Mouse (Mus musculus): Measurements from ENCODE around the gene Adam19. TPM values are rescaled to one million over a fixed set of nuclear protein-coding genes. Genes with fewer than 3 reads are reported as not detected.

Gene Adam19
- polyA plus RNA-seq, 1 experiment from 2014 or later, result 10.1 TPM

DNA sequence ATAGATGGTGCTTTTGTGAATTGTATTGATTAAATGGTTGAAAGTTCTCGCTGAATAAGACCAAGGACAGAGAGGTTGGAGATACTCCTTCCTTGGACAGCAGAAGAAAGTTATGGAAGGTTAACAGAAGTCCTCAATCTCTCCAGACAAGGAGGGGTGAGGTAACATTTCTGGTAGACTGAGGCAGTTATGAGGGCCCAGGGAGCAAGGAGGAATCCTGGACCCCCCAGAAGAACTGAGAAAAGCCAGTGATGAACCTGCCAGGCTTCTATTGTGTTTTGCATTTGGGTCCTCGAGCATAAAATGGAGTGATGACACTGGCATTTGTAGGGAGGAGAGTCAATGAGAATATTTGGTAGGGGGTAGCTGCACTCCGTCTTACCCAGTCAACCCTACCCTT, 129.2 kb downstream of the Adam19 start:
- Histone ChIP-seq H3K27me3 (ENCODE audit: control insufficient read depth, insufficient read depth, low read depth, low read length) (no peaks in the 10 kb centered on the region), H3K36me3 (ENCODE audit: control insufficient read depth, insufficient read depth, low read length) (no peaks in the 10 kb centered on the region), H3K4me3 (ENCODE audit: low read depth, low read length) (no peak overlapping the region), H3K9me3 (replicated peaks; ENCODE audit: control insufficient read depth, low read length, poor library complexity, severe bottlenecking) (no peaks in the 10 kb centered on the region), H3K4me2 (ENCODE audit: low read length) (no peak overlapping the region), H3K4me1 (ENCODE audit: control insufficient read depth, insufficient read depth, low read length) (no peaks in the 10 kb centered on the region), H3K9ac (ENCODE audit: low read depth, low read length) (no peak overlapping the region), H3K27ac (ENCODE audit: low read length) (no peak overlapping the region)
- ATAC-seq, result no peak
- 80% methylated on average over 3 of the region's 3 CpGs for WGBS

DNA sequence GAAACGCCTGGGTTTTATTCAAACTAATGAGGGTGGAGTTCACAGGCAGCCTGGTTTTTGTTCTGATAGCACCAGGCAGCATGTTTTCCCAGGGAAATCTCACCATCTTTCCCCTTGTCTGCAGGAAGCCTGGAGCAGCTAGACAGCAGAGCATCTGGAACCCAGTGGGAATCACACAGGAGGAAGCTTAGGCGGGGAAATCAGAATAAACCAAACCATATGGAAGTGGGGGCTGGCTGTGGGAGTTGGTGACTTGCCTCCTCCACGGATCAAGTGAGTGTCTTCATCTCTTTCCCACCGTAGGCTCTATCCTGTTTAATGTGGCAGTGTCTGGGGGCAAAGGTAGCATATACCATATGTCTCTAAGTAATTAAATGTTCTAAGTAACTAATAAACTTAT, 129.7 kb downstream of the Adam19 start:
- Histone ChIP-seq H3K27me3 (ENCODE audit: control insufficient read depth, insufficient read depth, low read depth, low read length) (no peaks in the 10 kb centered on the region), H3K9ac (ENCODE audit: low read depth, low read length) (no peak overlapping the region), H3K4me3 (ENCODE audit: low read depth, low read length) (no peak overlapping the region), H3K4me1 (ENCODE audit: control insufficient read depth, insufficient read depth, low read length) (no peaks in the 10 kb centered on the region), H3K36me3 (ENCODE audit: control insufficient read depth, insufficient read depth, low read length) (no peaks in the 10 kb centered on the region), H3K4me2 (ENCODE audit: low read length) (no peak overlapping the region), H3K9me3 (replicated peaks; ENCODE audit: control insufficient read depth, low read length, poor library complexity, severe bottlenecking) (no peaks in the 10 kb centered on the region), H3K27ac (ENCODE audit: low read length) (no peak overlapping the region)
- 40% methylated on average over 4 of the region's 4 CpGs for WGBS
- ATAC-seq, result no peak

DNA sequence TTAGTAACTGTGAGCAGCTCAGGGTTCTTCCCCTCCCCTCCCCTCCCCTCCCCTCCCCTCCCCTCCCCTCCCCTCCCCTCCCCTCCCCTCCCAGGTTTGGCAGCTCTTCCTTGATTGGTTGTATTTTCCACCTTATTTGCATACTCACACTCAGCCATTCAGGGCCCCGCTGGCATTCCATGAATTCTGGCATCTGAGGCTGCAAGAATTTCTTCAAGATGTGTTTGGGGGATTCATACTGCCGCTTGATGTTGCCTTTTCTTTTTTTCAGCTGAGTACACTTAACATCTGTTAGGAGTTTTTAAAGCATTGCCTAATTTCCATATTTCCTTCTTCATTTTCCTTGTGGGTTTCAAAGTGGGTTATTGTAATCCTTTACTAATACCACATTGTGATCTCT, 132.5 kb downstream of the Adam19 start:
- Histone ChIP-seq H3K4me2 (ENCODE audit: low read length) (no peak overlapping the region), H3K36me3 (ENCODE audit: control insufficient read depth, insufficient read depth, low read length) (peaks cover 5% of the 10 kb centered on the region; the same call in 1 of the 2 replicates), H3K9me3 (replicated peaks; ENCODE audit: control insufficient read depth, low read length, poor library complexity, severe bottlenecking) (no peaks in the 10 kb centered on the region), H3K27ac (ENCODE audit: low read length) (no peak overlapping the region), H3K27me3 (ENCODE audit: control insufficient read depth, insufficient read depth, low read depth, low read length) (no peaks in the 10 kb centered on the region), H3K4me1 (ENCODE audit: control insufficient read depth, insufficient read depth, low read length) (no peaks in the 10 kb centered on the region), H3K4me3 (ENCODE audit: low read depth, low read length) (no peak overlapping the region), H3K9ac (ENCODE audit: low read depth, low read length) (no peak overlapping the region)
- WGBS, result 57% methylated on average over 2 of the region's 2 CpGs
- no peak for ATAC-seq

- Histone ChIP-seq H3K27me3 (ENCODE audit: control insufficient read depth, insufficient read depth, low read depth, low read length) (no peaks in the 10 kb centered on the region), H3K9ac (ENCODE audit: low read depth, low read length) (no peak overlapping the region), H3K9me3 (replicated peaks; ENCODE audit: control insufficient read depth, low read length, poor library complexity, severe bottlenecking) (no peaks in the 10 kb centered on the region), H3K4me3 (ENCODE audit: low read depth, low read length) (no peak overlapping the region), H3K36me3 (ENCODE audit: control insufficient read depth, insufficient read depth, low read length) (peaks cover 35% of the 10 kb centered on the region), H3K27ac (ENCODE audit: low read length) (no peak overlapping the region), H3K4me1 (ENCODE audit: control insufficient read depth, insufficient read depth, low read length) (no peaks in the 10 kb centered on the region), H3K4me2 (ENCODE audit: low read length) (no peak overlapping the region)
- 88% methylated on average over 4 of the region's 4 CpGs for WGBS
- no peak for ATAC-seq
These were observed 138.4 kb downstream of the Adam19 start for GRCm38 (mm10) chr11:46194175-46194574.

Small RNA genes within 50 kb of the gene (microRNA-seq; reads per million reads assigned to microRNA genes)
- not detected for gene Mir7239
- not detected for gene Mir8100

Other genes with a start within 250 kb of the Adam19 start
- gene Clint1, start 203.9 kb upstream of the Adam19 start, polyA plus RNA-seq (2015; fragmentation: Nextera tagmentation; extraction: Ambion mirVana), result 38.7 and 42.6 TPM in 2 replicates
- 25.1 and 26.3 TPM in 2 replicates for gene Lsm11, start 111.1 kb upstream of the Adam19 start, polyA plus RNA-seq (2015; fragmentation: Nextera tagmentation; extraction: Ambion mirVana)
- gene Thg1l, start 100.5 kb upstream of the Adam19 start, polyA plus RNA-seq (2015; fragmentation: Nextera tagmentation; extraction: Ambion mirVana), result 9.3 and 10.0 TPM in 2 replicates
- 0.06 and 0.08 TPM in 2 replicates for gene Sox30, start 75.7 kb upstream of the Adam19 start, polyA plus RNA-seq (2015; fragmentation: Nextera tagmentation; extraction: Ambion mirVana)
- gene Gm12166, start 3.7 kb upstream of the Adam19 start, polyA plus RNA-seq (2015; fragmentation: Nextera tagmentation; extraction: Ambion mirVana), result 4.7 and 7.1 TPM in 2 replicates
- 0.15 and 0.52 TPM in 2 replicates for gene Nipal4, start 110.5 kb downstream of the Adam19 start, polyA plus RNA-seq (2015; fragmentation: Nextera tagmentation; extraction: Ambion mirVana)
- 9.9 and 12.5 TPM in 2 replicates for gene Fndc9, start 179.5 kb downstream of the Adam19 start, polyA plus RNA-seq (2015; fragmentation: Nextera tagmentation; extraction: Ambion mirVana)